Mouse (Mus musculus) forebrain, embryonic 15.5 days (tissue): ENCODE data around the gene Tomm40. TPM values are rescaled to one million over a fixed set of nuclear protein-coding genes. Genes with fewer than 3 reads are reported as not detected.

ENCODE experiments used
- ATAC-seq: fragments of 200-750 bp; cut with Nextera tagmentation; replicated peaks from 2 replicates; pipeline ENCODE4 v1.8.0; 2017; ENCODE audit warnings: mild to moderate bottlenecking, moderate TSS enrichment, moderate library complexity
- H3K27ac ChIP-seq: fragments of 300-500 bp; sonication (generic); replicated peaks from 2 replicates; pipeline ENCODE4 v1.5.1; 2015; ENCODE audit warnings: mild to moderate bottlenecking, inconsistent platforms
- H3K27me3 ChIP-seq: fragments of 300-500 bp; sonication (generic); 2 replicates; pipeline ENCODE4 v1.6.1; 2015; ENCODE audit warnings: inconsistent platforms
- H3K36me3 ChIP-seq: fragments of 300-500 bp; sonication (generic); 2 replicates; pipeline ENCODE4 v1.6.1; 2015; ENCODE audit warnings: mild to moderate bottlenecking, inconsistent platforms
- H3K4me1 ChIP-seq: fragments of 300-500 bp; sonication (generic); 2 replicates; pipeline ENCODE4 v1.6.1; 2015; ENCODE audit warnings: inconsistent platforms
- H3K4me2 ChIP-seq: fragments of 300-500 bp; sonication (generic); replicated peaks from 2 replicates; pipeline ENCODE4 v1.6.1; 2015; ENCODE audit warnings: mild to moderate bottlenecking, inconsistent platforms
- H3K4me3 ChIP-seq: fragments of 300-500 bp; sonication (generic); 2 replicates; pipeline ENCODE4 v1.5.1; 2015; ENCODE audit warnings: mild to moderate bottlenecking, inconsistent platforms
- H3K9ac ChIP-seq: fragments of 300-500 bp; sonication (generic); replicated peaks from 2 replicates; pipeline ENCODE4 v1.6.1; 2015; ENCODE audit warnings: mild to moderate bottlenecking, inconsistent platforms
- H3K9me3 ChIP-seq: fragments of 300-500 bp; sonication (generic); 2 replicates; pipeline ENCODE4 v1.6.1; 2016; ENCODE audit warnings: inconsistent platforms
- WGBS: fragments of 180-500 bp; shearing (Covaris S2); methylation state at CpG from one replicate; pipeline ENCODE4 v1.1.7; 2015; ENCODE audit warnings: mixed read lengths; 5-methylcytosine and 5-hydroxymethylcytosine counted together
- polyA plus RNA-seq: library from polyadenylated mRNA; unstranded; fragments of >200 nt; fragmentation: Nextera tagmentation; extraction: Ambion mirVana; gene quantifications from 2 replicates; pipeline ENCODE4 v1.2.1, GENCODE M21; 2015

Gene Tomm40
- polyA plus RNA-seq, 1 experiment from 2014 or later: 137 TPM

- H3K9me3 ChIP-seq: 0 out of 2 replicates have a peak, but pooled peaks cover 2% of the 10 kb centered on the region
- no peak for ATAC-seq
- H3K4me3 ChIP-seq: peak overlapping the region; percentile 73
- WGBS: 5% methylated on average over 18 of the region's 18 CpGs
- H3K36me3 ChIP-seq: peaks cover 13% of the 10 kb centered on the region
- H3K4me1 ChIP-seq: peaks cover 22% of the 10 kb centered on the region
- no peaks in the 10 kb centered on the region for H3K27me3 ChIP-seq
- peak overlapping the region; percentile 91 for H3K27ac ChIP-seq
- H3K9ac ChIP-seq: peak overlapping the region; percentile 38
- H3K4me2 ChIP-seq: peak overlapping the region; percentile 59
These were observed 931 bp upstream of the Tomm40 start for GRCm38 (mm10) chr7:19716055-19716682.

GRCm38 (mm10) chr7:19714836-19715235 lies 402 bp downstream of the Tomm40 start:
- H3K27me3 ChIP-seq: no peaks in the 10 kb centered on the region
- no peak for ATAC-seq
- peaks cover 22% of the 10 kb centered on the region for H3K4me1 ChIP-seq
- H3K36me3 ChIP-seq: peaks cover 22% of the 10 kb centered on the region
- H3K4me2 ChIP-seq: peak overlapping the region; percentile 95
- whole genome bisulfite sequencing: 0% methylated on average over 39 of the region's 39 CpGs
- H3K9me3 ChIP-seq: no peaks in the 10 kb centered on the region
- H3K9ac ChIP-seq: peak overlapping the region; percentile 70
- peak overlapping the region; percentile 68 for H3K27ac ChIP-seq
- H3K4me3 ChIP-seq: peak overlapping the region; percentile 73

- no peak overlapping the region for H3K27ac ChIP-seq
- peaks cover 22% of the 10 kb centered on the region for H3K4me1 ChIP-seq
- no peaks in the 10 kb centered on the region for H3K9me3 ChIP-seq
- H3K4me3 ChIP-seq: 0 out of 2 replicates have a peak overlapping the region, but pooled peaks have one; percentile 73
- no peak overlapping the region for H3K9ac ChIP-seq
- ATAC-seq: no peak
- H3K36me3 ChIP-seq: peaks cover 35% of the 10 kb centered on the region
- 89% methylated on average over 9 of the region's 9 CpGs for WGBS
- no peak overlapping the region for H3K4me2 ChIP-seq
- H3K27me3 ChIP-seq: no peaks in the 10 kb centered on the region
These were observed 1.6 kb downstream of the Tomm40 start for GRCm38 (mm10) chr7:19713598-19713997.

- Histone ChIP-seq H3K4me3 (no peak overlapping the region), H3K9me3 (no peaks in the 10 kb centered on the region), H3K4me2 (no peak overlapping the region), H3K9ac (no peak overlapping the region), H3K4me1 (peaks cover 22% of the 10 kb centered on the region), H3K27me3 (no peaks in the 10 kb centered on the region), H3K27ac (no peak overlapping the region), H3K36me3 (peaks cover 37% of the 10 kb centered on the region)
- no peak for ATAC-seq
- WGBS: 56% methylated on average over 4 of the region's 4 CpGs
These were observed 2.0 kb downstream of the Tomm40 start for GRCm38 (mm10) chr7:19713196-19713595.

GRCm38 (mm10) chr7:19712414-19712813 lies 2.8 kb downstream of the Tomm40 start:
- 76% methylated on average over 4 of the region's 4 CpGs for WGBS
- H3K27ac ChIP-seq: no peak overlapping the region
- peaks cover 22% of the 10 kb centered on the region for H3K4me1 ChIP-seq
- H3K9ac ChIP-seq: no peak overlapping the region
- peaks cover 37% of the 10 kb centered on the region for H3K36me3 ChIP-seq
- no peaks in the 10 kb centered on the region for H3K27me3 ChIP-seq
- H3K9me3 ChIP-seq: no peaks in the 10 kb centered on the region
- H3K4me3 ChIP-seq: no peak overlapping the region
- ATAC-seq: no peak
- no peak overlapping the region for H3K4me2 ChIP-seq

- Histone ChIP-seq H3K4me2 (no peak overlapping the region), H3K4me3 (no peak overlapping the region), H3K9ac (no peak overlapping the region), H3K27ac (no peak overlapping the region), H3K27me3 (no peaks in the 10 kb centered on the region), H3K9me3 (no peaks in the 10 kb centered on the region), H3K4me1 (peaks cover 14% of the 10 kb centered on the region), H3K36me3 (peaks cover 39% of the 10 kb centered on the region)
- 92% methylated on average over 10 of the region's 10 CpGs for WGBS
- no peak for ATAC-seq
These were observed 4.6 kb downstream of the Tomm40 start for GRCm38 (mm10) chr7:19710650-19711049.

- Histone ChIP-seq H3K27me3 (no peaks in the 10 kb centered on the region), H3K9ac (no peak overlapping the region), H3K4me3 (no peak overlapping the region), H3K27ac (no peak overlapping the region), H3K36me3 (peaks cover 35% of the 10 kb centered on the region), H3K4me1 (no peaks in the 10 kb centered on the region), H3K4me2 (no peak overlapping the region), H3K9me3 (no peaks in the 10 kb centered on the region)
- ATAC-seq: no peak
- 93% methylated on average over 7 of the region's 7 CpGs for WGBS
These were observed 10.0 kb downstream of the Tomm40 start for GRCm38 (mm10) chr7:19705271-19705670.

- H3K4me2 ChIP-seq: no peak overlapping the region
- H3K36me3 ChIP-seq: peaks cover 29% of the 10 kb centered on the region
- no peak overlapping the region for H3K27ac ChIP-seq
- H3K9me3 ChIP-seq: no peaks in the 10 kb centered on the region
- 91% methylated on average over 4 of the region's 4 CpGs for WGBS
- no peak for ATAC-seq
- no peak overlapping the region for H3K4me3 ChIP-seq
- no peaks in the 10 kb centered on the region for H3K27me3 ChIP-seq
- no peak overlapping the region for H3K9ac ChIP-seq
- peaks cover 2% of the 10 kb centered on the region for H3K4me1 ChIP-seq
These were observed 10.8 kb downstream of the Tomm40 start for GRCm38 (mm10) chr7:19704475-19704874.

GRCm38 (mm10) chr7:19702859-19703555 lies 12.2 kb downstream of the Tomm40 start:
- H3K27me3 ChIP-seq: no peaks in the 10 kb centered on the region
- WGBS: 93% methylated on average over 16 of the region's 16 CpGs
- no peaks in the 10 kb centered on the region for H3K9me3 ChIP-seq
- no peak overlapping the region for H3K4me2 ChIP-seq
- no peak for ATAC-seq
- H3K4me1 ChIP-seq: peaks cover 16% of the 10 kb centered on the region
- H3K9ac ChIP-seq: no peak overlapping the region
- H3K4me3 ChIP-seq: no peak overlapping the region
- H3K36me3 ChIP-seq: peaks cover 18% of the 10 kb centered on the region; the same call in 1 of the 2 replicates
- H3K27ac ChIP-seq: no peak overlapping the region

- Histone ChIP-seq H3K36me3 (peaks cover 17% of the 10 kb centered on the region; the same call in 1 of the 2 replicates), H3K27me3 (no peaks in the 10 kb centered on the region), H3K4me2 (no peak overlapping the region), H3K9ac (no peak overlapping the region), H3K4me1 (peaks cover 16% of the 10 kb centered on the region), H3K4me3 (no peak overlapping the region), H3K27ac (no peak overlapping the region), H3K9me3 (no peaks in the 10 kb centered on the region)
- WGBS: 30% methylated on average over 22 of the region's 22 CpGs
- ATAC-seq: peak; percentile 57; the same call in 1 of the 2 replicates
These were observed 14.0 kb downstream of the Tomm40 start for GRCm38 (mm10) chr7:19701069-19701761.

GRCm38 (mm10) chr7:19700299-19701068 lies 14.8 kb downstream of the Tomm40 start:
- Histone ChIP-seq H3K9me3 (no peaks in the 10 kb centered on the region), H3K27me3 (no peaks in the 10 kb centered on the region), H3K9ac (no peak overlapping the region), H3K4me2 (no peak overlapping the region), H3K27ac (no peak overlapping the region), H3K4me1 (peaks cover 16% of the 10 kb centered on the region), H3K36me3 (peaks cover 16% of the 10 kb centered on the region; the same call in 1 of the 2 replicates), H3K4me3 (no peak overlapping the region)
- WGBS: 66% methylated on average over 12 of the region's 12 CpGs
- no peak for ATAC-seq
